Mouse (Mus musculus): ENCODE data around the gene Sh3pxd2a. TPM values are rescaled to one million over a fixed set of nuclear protein-coding genes. Genes with fewer than 3 reads are reported as not detected.
A peak's percentile ranks its signal among the peaks of the same experiment; 100 is the strongest.

Sh3pxd2a gene
- polyA plus RNA-seq, 1 experiment from 2014 or later: 7.4 TPM

GRCm38 (mm10) chr19:47382268-47382667 lies 81.9 kb downstream of the Sh3pxd2a start:
- Histone ChIP-seq H3K4me3 (ENCODE audit: low read depth, low read length) (no peak overlapping the region), H3K4me2 (ENCODE audit: low read depth, low read length) (no peak overlapping the region), H3K27me3 (ENCODE audit: control insufficient read depth, insufficient read depth, low read length) (no peaks in the 10 kb centered on the region), H3K9ac (replicated peaks; ENCODE audit: low read length) (no peak overlapping the region), H3K36me3 (replicated peaks; ENCODE audit: control insufficient read depth, insufficient read depth, low read depth, low read length) (no peaks in the 10 kb centered on the region), H3K27ac (replicated peaks; ENCODE audit: low read depth, low read length) (no peak overlapping the region), H3K9me3 (replicated peaks; ENCODE audit: control insufficient read depth, low read length) (no peaks in the 10 kb centered on the region), H3K4me1 (ENCODE audit: control insufficient read depth, insufficient read depth, low read length) (no peaks in the 10 kb centered on the region)
- 79% methylated on average over 5 of the region's 5 CpGs for WGBS
- ATAC-seq (replicated peaks; ENCODE audit: insufficient number of reproducible peaks, low FRiP score, low TSS enrichment, low read depth) (no peak), DNase-seq (ENCODE audit: low spot score) (peak; percentile 51)

GRCm38 (mm10) chr19:47381011-47381410 lies 83.2 kb downstream of the Sh3pxd2a start:
- 84% methylated on average over 15 of the region's 15 CpGs for WGBS
- ATAC-seq (replicated peaks; ENCODE audit: insufficient number of reproducible peaks, low FRiP score, low TSS enrichment, low read depth) (no peak), DNase-seq (ENCODE audit: low spot score) (no peak)
- Histone ChIP-seq H3K27ac (replicated peaks; ENCODE audit: low read depth, low read length) (no peak overlapping the region), H3K36me3 (replicated peaks; ENCODE audit: control insufficient read depth, insufficient read depth, low read depth, low read length) (no peaks in the 10 kb centered on the region), H3K4me2 (ENCODE audit: low read depth, low read length) (no peak overlapping the region), H3K27me3 (ENCODE audit: control insufficient read depth, insufficient read depth, low read length) (no peaks in the 10 kb centered on the region), H3K4me1 (ENCODE audit: control insufficient read depth, insufficient read depth, low read length) (no peaks in the 10 kb centered on the region), H3K9ac (replicated peaks; ENCODE audit: low read length) (no peak overlapping the region), H3K9me3 (replicated peaks; ENCODE audit: control insufficient read depth, low read length) (no peaks in the 10 kb centered on the region), H3K4me3 (ENCODE audit: low read depth, low read length) (no peak overlapping the region)

GRCm38 (mm10) chr19:47379141-47379540 lies 85.1 kb downstream of the Sh3pxd2a start:
- H3K4me1 ChIP-seq (ENCODE audit: control insufficient read depth, insufficient read depth, low read length): no peaks in the 10 kb centered on the region
- H3K27me3 ChIP-seq (ENCODE audit: control insufficient read depth, insufficient read depth, low read length): no peaks in the 10 kb centered on the region
- no peak overlapping the region for H3K27ac ChIP-seq (replicated peaks; ENCODE audit: low read depth, low read length)
- no peaks in the 10 kb centered on the region for H3K36me3 ChIP-seq (replicated peaks; ENCODE audit: control insufficient read depth, insufficient read depth, low read depth, low read length)
- no peak overlapping the region for H3K4me3 ChIP-seq (ENCODE audit: low read depth, low read length)
- H3K9ac ChIP-seq (replicated peaks; ENCODE audit: low read length): no peak overlapping the region
- ATAC-seq (replicated peaks; ENCODE audit: insufficient number of reproducible peaks, low FRiP score, low TSS enrichment, low read depth): 0 out of 2 replicates have a peak, but pooled peaks have one; percentile 31
- H3K4me2 ChIP-seq (ENCODE audit: low read depth, low read length): no peak overlapping the region
- DNase-seq (ENCODE audit: low spot score): no peak
- no peaks in the 10 kb centered on the region for H3K9me3 ChIP-seq (replicated peaks; ENCODE audit: control insufficient read depth, low read length)
- WGBS: 67% methylated on average over 5 of the region's 5 CpGs

- ATAC-seq (replicated peaks; ENCODE audit: insufficient number of reproducible peaks, low FRiP score, low TSS enrichment, low read depth) (no peak), DNase-seq (ENCODE audit: low spot score) (no peak)
- H3K27ac ChIP-seq (replicated peaks; ENCODE audit: low read depth, low read length): no peak overlapping the region
- no peak overlapping the region for H3K4me2 ChIP-seq (ENCODE audit: low read depth, low read length)
- WGBS: 82% methylated on average over 8 of the region's 8 CpGs
- H3K27me3 ChIP-seq (ENCODE audit: control insufficient read depth, insufficient read depth, low read length): no peaks in the 10 kb centered on the region
- H3K9me3 ChIP-seq (replicated peaks; ENCODE audit: control insufficient read depth, low read length): no peaks in the 10 kb centered on the region
- H3K4me3 ChIP-seq (ENCODE audit: low read depth, low read length): no peak overlapping the region
- no peak overlapping the region for H3K9ac ChIP-seq (replicated peaks; ENCODE audit: low read length)
- no peaks in the 10 kb centered on the region for H3K4me1 ChIP-seq (ENCODE audit: control insufficient read depth, insufficient read depth, low read length)
- H3K36me3 ChIP-seq (replicated peaks; ENCODE audit: control insufficient read depth, insufficient read depth, low read depth, low read length): no peaks in the 10 kb centered on the region
Observed at GRCm38 (mm10) chr19:47374916-47375573, 89.2 kb downstream of the Sh3pxd2a start.

GRCm38 (mm10) chr19:47374440-47374839 lies 89.8 kb downstream of the Sh3pxd2a start:
- H3K4me1 ChIP-seq (ENCODE audit: control insufficient read depth, insufficient read depth, low read length): no peaks in the 10 kb centered on the region
- DNase-seq (ENCODE audit: low spot score) (peak; percentile 81), ATAC-seq (replicated peaks; ENCODE audit: insufficient number of reproducible peaks, low FRiP score, low TSS enrichment, low read depth) (no peak)
- H3K36me3 ChIP-seq (replicated peaks; ENCODE audit: control insufficient read depth, insufficient read depth, low read depth, low read length): no peaks in the 10 kb centered on the region
- H3K27me3 ChIP-seq (ENCODE audit: control insufficient read depth, insufficient read depth, low read length): no peaks in the 10 kb centered on the region
- H3K27ac ChIP-seq (replicated peaks; ENCODE audit: low read depth, low read length): no peak overlapping the region
- 32% methylated on average over 4 of the region's 4 CpGs for WGBS
- H3K4me2 ChIP-seq (ENCODE audit: low read depth, low read length): no peak overlapping the region
- H3K9me3 ChIP-seq (replicated peaks; ENCODE audit: control insufficient read depth, low read length): no peaks in the 10 kb centered on the region
- H3K9ac ChIP-seq (replicated peaks; ENCODE audit: low read length): no peak overlapping the region
- H3K4me3 ChIP-seq (ENCODE audit: low read depth, low read length): no peak overlapping the region

GRCm38 (mm10) chr19:47372044-47372443 lies 92.2 kb downstream of the Sh3pxd2a start:
- no peak overlapping the region for H3K9ac ChIP-seq (replicated peaks; ENCODE audit: low read length)
- H3K9me3 ChIP-seq (replicated peaks; ENCODE audit: control insufficient read depth, low read length): no peaks in the 10 kb centered on the region
- no peak overlapping the region for H3K4me2 ChIP-seq (ENCODE audit: low read depth, low read length)
- H3K36me3 ChIP-seq (replicated peaks; ENCODE audit: control insufficient read depth, insufficient read depth, low read depth, low read length): no peaks in the 10 kb centered on the region
- DNase-seq (ENCODE audit: low spot score): no peak
- H3K4me1 ChIP-seq (ENCODE audit: control insufficient read depth, insufficient read depth, low read length): no peaks in the 10 kb centered on the region
- H3K27me3 ChIP-seq (ENCODE audit: control insufficient read depth, insufficient read depth, low read length): no peaks in the 10 kb centered on the region
- no peak for ATAC-seq (replicated peaks; ENCODE audit: insufficient number of reproducible peaks, low FRiP score, low TSS enrichment, low read depth)
- H3K4me3 ChIP-seq (ENCODE audit: low read depth, low read length): no peak overlapping the region
- WGBS: 60% methylated on average over 5 of the region's 5 CpGs
- H3K27ac ChIP-seq (replicated peaks; ENCODE audit: low read depth, low read length): no peak overlapping the region

GRCm38 (mm10) chr19:47371521-47371920 lies 92.7 kb downstream of the Sh3pxd2a start:
- Histone ChIP-seq H3K27me3 (ENCODE audit: control insufficient read depth, insufficient read depth, low read length) (no peaks in the 10 kb centered on the region), H3K9ac (replicated peaks; ENCODE audit: low read length) (no peak overlapping the region), H3K4me1 (ENCODE audit: control insufficient read depth, insufficient read depth, low read length) (no peaks in the 10 kb centered on the region), H3K4me2 (ENCODE audit: low read depth, low read length) (no peak overlapping the region), H3K27ac (replicated peaks; ENCODE audit: low read depth, low read length) (no peak overlapping the region), H3K9me3 (replicated peaks; ENCODE audit: control insufficient read depth, low read length) (no peaks in the 10 kb centered on the region), H3K4me3 (ENCODE audit: low read depth, low read length) (no peak overlapping the region), H3K36me3 (replicated peaks; ENCODE audit: control insufficient read depth, insufficient read depth, low read depth, low read length) (no peaks in the 10 kb centered on the region)
- ATAC-seq (replicated peaks; ENCODE audit: insufficient number of reproducible peaks, low FRiP score, low TSS enrichment, low read depth) (no peak), DNase-seq (ENCODE audit: low spot score) (no peak)
- 91% methylated on average over 11 of the region's 11 CpGs for WGBS

- no peaks in the 10 kb centered on the region for H3K9me3 ChIP-seq (replicated peaks; ENCODE audit: control insufficient read depth, low read length)
- H3K9ac ChIP-seq (replicated peaks; ENCODE audit: low read length): no peak overlapping the region
- WGBS: 64% methylated on average over 3 of the region's 3 CpGs
- ATAC-seq (replicated peaks; ENCODE audit: insufficient number of reproducible peaks, low FRiP score, low TSS enrichment, low read depth): no peak
- H3K4me1 ChIP-seq (ENCODE audit: control insufficient read depth, insufficient read depth, low read length): no peaks in the 10 kb centered on the region
- H3K27ac ChIP-seq (replicated peaks; ENCODE audit: low read depth, low read length): no peak overlapping the region
- H3K4me2 ChIP-seq (ENCODE audit: low read depth, low read length): no peak overlapping the region
- no peaks in the 10 kb centered on the region for H3K36me3 ChIP-seq (replicated peaks; ENCODE audit: control insufficient read depth, insufficient read depth, low read depth, low read length)
- H3K4me3 ChIP-seq (ENCODE audit: low read depth, low read length): no peak overlapping the region
- H3K27me3 ChIP-seq (ENCODE audit: control insufficient read depth, insufficient read depth, low read length): no peaks in the 10 kb centered on the region
- no peak for DNase-seq (ENCODE audit: low spot score)
Observed at GRCm38 (mm10) chr19:47369008-47369407, 95.2 kb downstream of the Sh3pxd2a start.

All from embryonic facial prominence, embryonic 11.5 days (tissue).